Mouse (Mus musculus): ENCODE measurements at regions not wholly inside any gene's neighbourhood (a gene's known extent, or its start where the extent isn't known, plus 50 kb on each side); places are given as distances from the start of the nearest gene placed in this dataset.
A peak's percentile ranks its signal among the peaks of the same experiment; 100 is the strongest.

- DNase-seq: peak; percentile 57
Observed at GRCm38 (mm10) chr15:68362081-68363057, 1861.7 kb upstream of the Lrrc6 start.

GRCm38 (mm10) chr15:68360956-68361908 lies 1860.5 kb upstream of the Lrrc6 start:
- DNase-seq: peak; percentile 18

- no peak for DNase-seq
Observed at GRCm38 (mm10) chr15:68359496-68359895, 1858.8 kb upstream of the Lrrc6 start.

- no peak for DNase-seq
Observed at GRCm38 (mm10) chr15:68355957-68356356, 1855.2 kb upstream of the Lrrc6 start.

GRCm38 (mm10) chr15:68344652-68345051 lies 1843.9 kb upstream of the Lrrc6 start:
- DNase-seq: peak; percentile 11

- DNase-seq: no peak
Observed at GRCm38 (mm10) chr15:68342542-68342941, 1841.8 kb upstream of the Lrrc6 start.

- no peak for DNase-seq
Observed at GRCm38 (mm10) chr15:68341056-68341455, 1840.3 kb upstream of the Lrrc6 start.

- DNase-seq: no peak
Observed at GRCm38 (mm10) chr15:68337264-68337663, 1836.6 kb upstream of the Lrrc6 start.

- no peak for DNase-seq
Observed at GRCm38 (mm10) chr15:68335837-68336236, 1835.1 kb upstream of the Lrrc6 start.

- no peak for DNase-seq
Observed at GRCm38 (mm10) chr15:68316116-68316515, 1815.4 kb upstream of the Lrrc6 start.
